Mouse (Mus musculus): ENCODE measurements around the gene Pter. TPM values are rescaled to one million over a fixed set of nuclear protein-coding genes. Genes with fewer than 3 reads are reported as not detected.

Gene Pter
- polyA plus RNA-seq, 1 experiment from 2014 or later: 34.6 TPM

DNA sequence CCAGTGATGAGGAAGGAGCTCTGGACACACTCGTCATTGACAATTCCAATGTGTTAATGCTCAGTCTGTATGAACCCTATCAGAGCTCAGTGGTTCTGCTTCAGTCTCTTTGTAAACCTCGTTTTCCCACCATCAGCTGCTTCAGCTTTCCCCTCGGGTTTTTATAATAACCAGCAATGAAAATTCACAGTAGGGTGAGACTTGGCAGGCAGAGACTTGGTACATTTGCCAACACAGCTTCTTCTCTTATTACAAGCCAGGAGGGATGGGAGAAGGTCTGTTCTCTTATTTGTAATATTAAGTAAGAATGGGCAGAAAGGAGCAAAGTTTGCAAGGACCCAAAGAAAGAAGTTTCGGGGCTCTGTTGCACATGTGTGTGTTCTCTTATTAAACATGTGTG is 54.9 kb downstream of the Pter start:
- no peak for ATAC-seq (replicated peaks; ENCODE audit: low FRiP score)
- H3K4me3 ChIP-seq (ENCODE audit: low read depth, low read length): no peak overlapping the region
- H3K4me2 ChIP-seq: no peak overlapping the region
- H3K9ac ChIP-seq (ENCODE audit: low read depth, low read length): no peak overlapping the region
- no peaks in the 10 kb centered on the region for H3K4me1 ChIP-seq (replicated peaks; ENCODE audit: control insufficient read depth, insufficient read depth, low read length)
- no peaks in the 10 kb centered on the region for H3K36me3 ChIP-seq (ENCODE audit: control insufficient read depth, insufficient read depth, low read length)
- no peaks in the 10 kb centered on the region for H3K27me3 ChIP-seq (replicated peaks; ENCODE audit: control insufficient read depth, insufficient read depth, low read length)
- WGBS: 79% methylated on average over 4 of the region's 4 CpGs
- DNase-seq (ENCODE audit: low spot score): no peak
- no peaks in the 10 kb centered on the region for H3K9me3 ChIP-seq (ENCODE audit: control insufficient read depth, low read length)
- H3K27ac ChIP-seq (ENCODE audit: low read depth, low read length): no peak overlapping the region

DNA sequence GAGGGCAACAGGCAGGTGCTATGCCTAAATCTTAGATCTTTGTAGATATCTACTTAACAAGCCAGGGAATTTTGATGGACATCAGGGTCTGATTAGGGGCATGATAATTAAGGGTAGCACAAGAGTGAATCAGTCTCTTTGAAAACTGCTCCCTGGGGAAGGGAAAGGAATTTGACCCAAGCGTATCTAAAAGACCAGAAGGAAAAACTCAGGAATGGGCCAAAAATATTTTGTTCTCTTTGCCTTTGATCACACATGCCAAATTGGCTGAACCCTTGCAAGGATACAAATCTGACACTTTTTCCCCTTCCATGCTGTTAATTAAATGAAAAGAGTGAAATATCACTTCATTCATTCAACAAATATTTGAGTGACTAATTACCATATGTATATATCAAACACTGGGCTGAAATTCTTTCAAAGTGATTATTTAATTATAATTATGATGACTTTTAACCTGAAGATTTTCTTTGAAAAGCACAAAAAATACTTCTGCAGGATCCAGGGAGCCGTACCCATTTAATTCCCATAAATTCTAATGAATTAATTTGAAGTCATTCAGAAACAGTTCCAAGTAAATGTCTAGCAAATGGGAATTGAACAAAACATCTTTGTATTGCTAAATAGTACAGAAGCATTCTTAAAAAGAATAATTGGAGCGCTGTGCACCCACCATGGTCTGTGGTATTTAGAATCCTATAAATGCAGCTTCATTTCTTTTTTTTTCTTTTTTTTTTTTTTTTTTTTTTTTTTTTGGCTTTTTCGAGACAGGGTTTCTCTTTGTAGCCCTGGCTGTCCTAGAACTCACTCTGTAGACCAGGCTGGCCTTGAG is 61.3 kb downstream of the Pter start:
- ATAC-seq (replicated peaks; ENCODE audit: low FRiP score) (no peak), DNase-seq (ENCODE audit: low spot score) (no peak)
- H3K9me3 ChIP-seq (ENCODE audit: control insufficient read depth, low read length): no peaks in the 10 kb centered on the region
- no peaks in the 10 kb centered on the region for H3K4me1 ChIP-seq (replicated peaks; ENCODE audit: control insufficient read depth, insufficient read depth, low read length)
- H3K4me3 ChIP-seq (ENCODE audit: low read depth, low read length): no peak overlapping the region
- H3K27me3 ChIP-seq (replicated peaks; ENCODE audit: control insufficient read depth, insufficient read depth, low read length): no peaks in the 10 kb centered on the region
- 89% methylated on average over 4 of the region's 4 CpGs for WGBS
- H3K36me3 ChIP-seq (ENCODE audit: control insufficient read depth, insufficient read depth, low read length): no peaks in the 10 kb centered on the region
- no peak overlapping the region for H3K9ac ChIP-seq (ENCODE audit: low read depth, low read length)
- no peak overlapping the region for H3K4me2 ChIP-seq
- H3K27ac ChIP-seq (ENCODE audit: low read depth, low read length): no peak overlapping the region

DNA sequence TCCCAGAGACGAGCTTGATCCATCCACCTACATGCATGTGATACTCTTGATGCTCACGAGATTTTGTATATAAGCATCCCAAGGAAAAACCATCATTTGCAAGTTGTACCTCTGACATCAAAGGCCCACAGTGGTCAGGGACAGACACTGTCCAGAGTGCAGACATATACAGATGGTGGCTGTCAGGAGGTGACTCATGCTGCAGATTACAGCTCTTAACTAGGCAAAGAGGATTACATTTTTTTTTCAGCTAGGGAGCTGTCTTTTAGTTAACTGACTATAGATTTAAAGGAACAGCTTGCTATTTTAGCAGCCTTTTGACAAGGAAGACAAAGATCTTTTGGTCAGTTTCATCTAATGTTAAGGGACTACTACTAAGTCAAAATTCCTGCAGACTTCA is 76.2 kb downstream of the Pter start:
- Histone ChIP-seq H3K27me3 (replicated peaks; ENCODE audit: control insufficient read depth, insufficient read depth, low read length) (no peaks in the 10 kb centered on the region), H3K36me3 (ENCODE audit: control insufficient read depth, insufficient read depth, low read length) (no peaks in the 10 kb centered on the region), H3K9ac (ENCODE audit: low read depth, low read length) (no peak overlapping the region), H3K4me3 (ENCODE audit: low read depth, low read length) (no peak overlapping the region), H3K27ac (ENCODE audit: low read depth, low read length) (no peak overlapping the region), H3K9me3 (ENCODE audit: control insufficient read depth, low read length) (no peaks in the 10 kb centered on the region), H3K4me2 (no peak overlapping the region), H3K4me1 (replicated peaks; ENCODE audit: control insufficient read depth, insufficient read depth, low read length) (no peaks in the 10 kb centered on the region)
- 64% methylated on average over 2 of the region's 2 CpGs for WGBS
- no peak for DNase-seq (ENCODE audit: low spot score)
- ATAC-seq (replicated peaks; ENCODE audit: low FRiP score): no peak

DNA sequence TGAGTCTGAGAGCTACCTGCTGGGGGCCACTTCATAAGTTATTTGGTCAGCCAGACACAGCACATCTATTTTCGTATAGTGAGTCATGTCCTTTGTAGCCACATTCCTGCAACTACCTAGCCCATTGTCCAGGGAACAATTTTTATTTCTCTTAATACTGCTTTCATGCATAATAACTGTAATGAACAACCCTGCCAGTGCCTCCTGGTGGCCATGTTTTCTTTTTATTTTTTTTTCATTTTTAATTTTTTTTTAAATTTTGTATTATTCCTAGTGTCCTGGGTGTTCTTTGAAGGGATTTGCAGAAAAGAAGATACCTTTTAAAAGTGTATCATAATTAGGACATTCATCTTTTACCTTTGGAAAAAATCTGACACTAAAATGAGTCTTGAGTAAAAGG is 84.6 kb downstream of the Pter start:
- Histone ChIP-seq H3K9ac (ENCODE audit: low read depth, low read length) (no peak overlapping the region), H3K27ac (ENCODE audit: low read depth, low read length) (no peak overlapping the region), H3K9me3 (ENCODE audit: control insufficient read depth, low read length) (no peaks in the 10 kb centered on the region), H3K4me2 (no peak overlapping the region), H3K27me3 (replicated peaks; ENCODE audit: control insufficient read depth, insufficient read depth, low read length) (peaks cover 46% of the 10 kb centered on the region), H3K4me3 (ENCODE audit: low read depth, low read length) (no peak overlapping the region), H3K36me3 (ENCODE audit: control insufficient read depth, insufficient read depth, low read length) (no peaks in the 10 kb centered on the region), H3K4me1 (replicated peaks; ENCODE audit: control insufficient read depth, insufficient read depth, low read length) (peaks cover 9% of the 10 kb centered on the region; the same call in 1 of the 2 replicates)
- 70% methylated on average over 1 of the region's 1 CpGs for WGBS
- DNase-seq (ENCODE audit: low spot score) (no peak), ATAC-seq (replicated peaks; ENCODE audit: low FRiP score) (no peak)

DNA sequence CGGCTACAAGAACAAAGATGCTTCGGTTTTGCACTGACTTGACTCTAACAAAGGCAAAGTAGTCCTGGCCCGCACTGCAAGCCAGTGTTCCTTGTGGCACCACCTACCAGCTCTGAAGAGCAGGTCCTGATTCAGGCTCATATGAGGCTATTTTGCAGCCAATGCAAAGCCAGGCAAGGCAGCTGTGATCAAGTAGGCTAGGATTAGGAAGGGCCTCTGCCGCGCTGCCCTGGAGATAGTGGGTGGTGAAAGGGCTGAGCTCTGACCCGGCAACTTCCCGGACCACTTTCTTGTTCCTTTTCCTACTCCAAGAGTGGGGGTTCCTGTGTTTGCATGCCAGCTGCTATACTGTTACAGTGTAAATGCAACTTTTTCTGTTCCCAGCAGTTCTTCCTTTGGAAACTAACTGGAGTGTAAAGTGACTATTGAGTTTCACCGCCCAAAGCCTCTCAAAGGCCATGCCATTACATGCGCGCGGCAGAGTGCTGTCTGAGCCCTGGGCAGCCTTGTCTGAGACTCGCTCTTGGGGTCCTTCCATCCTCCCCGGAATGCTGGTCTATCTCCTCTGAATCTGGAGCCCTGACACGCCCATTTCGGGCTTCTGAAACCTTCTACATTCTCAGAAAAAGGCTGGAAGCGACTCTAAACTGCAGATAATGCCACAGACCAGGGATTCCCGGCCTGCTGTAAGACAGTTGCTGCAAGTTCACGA is 85.6 kb downstream of the Pter start:
- Histone ChIP-seq H3K9ac (ENCODE audit: low read depth, low read length) (no peak overlapping the region), H3K4me1 (replicated peaks; ENCODE audit: control insufficient read depth, insufficient read depth, low read length) (peaks cover 9% of the 10 kb centered on the region; the same call in 1 of the 2 replicates), H3K36me3 (ENCODE audit: control insufficient read depth, insufficient read depth, low read length) (no peaks in the 10 kb centered on the region), H3K27me3 (replicated peaks; ENCODE audit: control insufficient read depth, insufficient read depth, low read length) (peaks cover 53% of the 10 kb centered on the region), H3K4me2 (peak overlapping the region; percentile 90), H3K27ac (ENCODE audit: low read depth, low read length) (no peak overlapping the region), H3K9me3 (ENCODE audit: control insufficient read depth, low read length) (no peaks in the 10 kb centered on the region), H3K4me3 (ENCODE audit: low read depth, low read length) (peak overlapping the region; percentile 59)
- peak; percentile 41 for DNase-seq (ENCODE audit: low spot score)
- ATAC-seq (replicated peaks; ENCODE audit: low FRiP score): peak; percentile 23; the same call in 1 of the 2 replicates
- 11% methylated on average over 18 of the region's 18 CpGs for WGBS

DNA sequence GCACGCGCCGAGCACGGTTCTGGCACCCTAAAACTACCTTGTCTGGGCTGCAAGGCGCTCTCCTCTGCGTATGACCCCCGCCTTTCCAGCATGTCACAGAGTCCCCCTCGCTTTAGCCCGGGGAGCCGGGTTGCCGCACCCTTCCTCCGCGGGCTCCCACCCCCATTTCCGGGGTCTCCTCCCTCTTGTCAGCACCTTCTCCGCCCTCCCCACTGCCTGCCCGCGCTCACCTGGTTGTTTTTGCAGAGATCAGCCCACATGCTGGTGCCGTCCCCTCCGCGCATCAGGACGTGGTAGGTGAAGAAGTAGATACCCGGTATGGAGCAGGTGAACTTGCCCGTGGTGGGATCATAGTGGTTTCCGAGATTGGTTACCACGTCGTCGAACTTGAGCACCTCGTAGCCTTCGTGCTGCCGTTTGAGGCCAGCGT is 86.2 kb downstream of the Pter start:
- Histone ChIP-seq H3K4me3 (ENCODE audit: low read depth, low read length) (peak overlapping the region; percentile 59), H3K9ac (ENCODE audit: low read depth, low read length) (no peak overlapping the region), H3K4me2 (peak overlapping the region; percentile 90), H3K36me3 (ENCODE audit: control insufficient read depth, insufficient read depth, low read length) (no peaks in the 10 kb centered on the region), H3K27me3 (replicated peaks; ENCODE audit: control insufficient read depth, insufficient read depth, low read length) (peaks cover 53% of the 10 kb centered on the region), H3K27ac (ENCODE audit: low read depth, low read length) (no peak overlapping the region), H3K4me1 (replicated peaks; ENCODE audit: control insufficient read depth, insufficient read depth, low read length) (peaks cover 9% of the 10 kb centered on the region; the same call in 1 of the 2 replicates), H3K9me3 (ENCODE audit: control insufficient read depth, low read length) (no peaks in the 10 kb centered on the region)
- 4% methylated on average over 31 of the region's 31 CpGs for WGBS
- DNase-seq (ENCODE audit: low spot score): peak; percentile 36
- 0 out of 2 replicates have a peak, but pooled peaks have one; percentile 2 for ATAC-seq (replicated peaks; ENCODE audit: low FRiP score)

DNA sequence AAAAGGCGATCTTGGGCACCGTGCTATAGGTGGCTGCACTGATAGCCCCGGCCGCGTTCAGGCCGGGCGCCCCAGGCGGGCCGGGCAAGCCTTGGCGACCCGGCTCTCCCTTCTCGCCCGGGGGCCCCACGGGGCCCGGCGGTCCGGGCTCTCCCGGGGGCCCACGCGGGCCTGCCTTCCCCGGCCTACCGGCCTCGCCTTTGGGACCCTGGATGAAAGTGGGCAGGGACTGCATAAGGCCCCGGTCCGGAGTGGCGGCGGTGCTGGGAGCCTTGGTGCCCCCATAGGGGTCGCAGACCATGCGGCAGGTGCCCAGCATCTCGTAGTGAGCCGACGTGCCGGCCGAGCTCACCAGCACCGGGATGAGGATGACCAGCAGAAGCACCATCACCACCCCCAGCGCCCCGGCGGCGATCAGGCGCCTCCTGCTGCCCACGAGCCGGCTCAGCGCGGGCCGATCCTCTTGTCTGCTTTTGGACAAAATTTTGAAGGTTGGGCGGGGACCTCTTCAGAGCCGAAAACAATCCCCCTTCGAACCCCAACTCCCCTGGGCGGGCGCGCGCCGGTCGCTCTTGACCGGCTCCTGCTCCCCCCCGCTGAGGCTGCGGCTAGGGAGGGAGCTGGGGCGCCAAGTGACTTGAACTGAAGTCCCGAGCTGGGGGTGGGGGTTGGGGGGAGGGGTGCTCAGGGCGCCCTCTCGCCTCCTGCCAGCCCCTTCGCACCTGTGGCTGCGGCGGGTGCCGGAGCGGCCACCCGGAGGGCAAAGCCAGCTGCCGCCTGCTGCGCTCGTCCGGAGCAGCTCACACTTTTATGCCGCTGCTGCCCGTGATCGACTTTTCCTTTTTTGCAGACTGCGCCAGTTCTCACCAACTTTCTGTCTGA is 86.9 kb downstream of the Pter start:
- Histone ChIP-seq H3K4me1 (replicated peaks; ENCODE audit: control insufficient read depth, insufficient read depth, low read length) (peaks cover 9% of the 10 kb centered on the region; the same call in 1 of the 2 replicates), H3K9me3 (ENCODE audit: control insufficient read depth, low read length) (no peaks in the 10 kb centered on the region), H3K36me3 (ENCODE audit: control insufficient read depth, insufficient read depth, low read length) (no peaks in the 10 kb centered on the region), H3K4me3 (ENCODE audit: low read depth, low read length) (peak overlapping the region; percentile 59), H3K9ac (ENCODE audit: low read depth, low read length) (no peak overlapping the region), H3K27ac (ENCODE audit: low read depth, low read length) (no peak overlapping the region), H3K4me2 (peak overlapping the region; percentile 90), H3K27me3 (replicated peaks; ENCODE audit: control insufficient read depth, insufficient read depth, low read length) (peaks cover 53% of the 10 kb centered on the region)
- ATAC-seq (replicated peaks; ENCODE audit: low FRiP score) (peak; percentile 20; the same call in 1 of the 2 replicates), DNase-seq (ENCODE audit: low spot score) (peak; percentile 60)
- WGBS: under 1% methylated on average over 73 of the region's 75 CpGs

DNA sequence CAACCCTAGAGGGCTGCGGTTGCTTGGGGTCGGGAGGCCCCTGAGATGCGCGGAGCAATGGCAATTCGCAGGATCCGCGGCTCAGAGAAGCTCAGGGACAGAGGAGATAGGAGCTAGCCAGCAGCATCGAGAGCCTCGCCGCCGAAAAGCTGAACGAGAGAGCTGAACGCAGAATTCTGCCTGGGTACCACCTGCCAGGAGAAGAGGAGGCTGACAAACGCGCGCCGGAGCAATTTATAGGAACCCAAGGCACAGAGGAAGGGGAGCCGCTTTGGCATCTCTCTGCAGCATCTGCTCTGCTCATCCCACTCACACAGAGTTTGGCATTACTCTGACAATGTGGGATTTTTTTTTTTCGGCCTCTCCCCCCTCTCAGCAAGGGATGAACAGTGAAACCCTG is 87.6 kb downstream of the Pter start, which contains the start of gene C1ql3:
C1ql3 (minus strand) TSS at position 335 of the 400 bp plus-strand sequence.
- Histone ChIP-seq H3K9me3 (ENCODE audit: control insufficient read depth, low read length) (no peaks in the 10 kb centered on the region), H3K36me3 (ENCODE audit: control insufficient read depth, insufficient read depth, low read length) (no peaks in the 10 kb centered on the region), H3K4me1 (replicated peaks; ENCODE audit: control insufficient read depth, insufficient read depth, low read length) (peaks cover 9% of the 10 kb centered on the region; the same call in 1 of the 2 replicates), H3K9ac (ENCODE audit: low read depth, low read length) (no peak within 1 kb of the TSS), H3K4me3 (ENCODE audit: low read depth, low read length) (peak within 1 kb of the TSS; percentile 59), H3K27me3 (replicated peaks; ENCODE audit: control insufficient read depth, insufficient read depth, low read length) (peaks cover 53% of the 10 kb centered on the region), H3K27ac (ENCODE audit: low read depth, low read length) (no peak within 1 kb of the TSS), H3K4me2 (peak within 1 kb of the TSS; percentile 90)
- 2% methylated on average over 19 of the region's 19 CpGs for WGBS
- DNase-seq (ENCODE audit: low spot score) (peak; percentile 32), ATAC-seq (replicated peaks; ENCODE audit: low FRiP score) (no peak)

Measured in liver, embryonic 11.5 days (tissue).